Mouse (Mus musculus) midbrain, embryonic 14.5 days (tissue): Measurements from ENCODE around the gene Npas1. TPM values are rescaled to one million over a fixed set of nuclear protein-coding genes. Genes with fewer than 3 reads are reported as not detected.

Experiments
- ATAC-seq: fragments of 200-750 bp; cut with Nextera tagmentation; 2 replicates; pipeline ENCODE4 v1.8.0; 2017; ENCODE audit warnings: moderate number of reproducible peaks, moderate library complexity; ENCODE audit not compliant: low FRiP score, low TSS enrichment
- DNase-seq: peaks from one replicate; pipeline ENCODE4 v3.0.0-alpha.2; 2015
- H3K27ac ChIP-seq: fragments of 300-500 bp; sonication (generic); replicated peaks from 2 replicates; pipeline ENCODE4 v1.5.1; 2014; ENCODE audit warnings: mild to moderate bottlenecking, low read depth, low read length, moderate library complexity
- H3K27me3 ChIP-seq: fragments of 300-500 bp; sonication (generic); 2 replicates; pipeline ENCODE4 v1.6.1; 2014; ENCODE audit warnings: low read length, control low read depth, mixed read lengths; ENCODE audit not compliant: control insufficient read depth, insufficient read depth
- H3K36me3 ChIP-seq: fragments of 300-500 bp; sonication (generic); 2 replicates; pipeline ENCODE4 v1.6.1; 2014; ENCODE audit warnings: low read length, control low read depth; ENCODE audit not compliant: control insufficient read depth, insufficient read depth
- H3K4me1 ChIP-seq: fragments of 300-500 bp; sonication (generic); 2 replicates; pipeline ENCODE4 v1.6.1; 2014; ENCODE audit warnings: mild to moderate bottlenecking, antibody characterized with exemption, low read length, control low read depth; ENCODE audit not compliant: control insufficient read depth, insufficient read depth
- H3K4me2 ChIP-seq: fragments of 300-500 bp; sonication (generic); 2 replicates; pipeline ENCODE4 v1.6.1; 2014; ENCODE audit warnings: mild to moderate bottlenecking, low read length, moderate library complexity
- H3K4me3 ChIP-seq: fragments of 300-500 bp; sonication (generic); replicated peaks from 2 replicates; pipeline ENCODE4 v1.5.1; 2014; ENCODE audit warnings: low read depth, low read length
- H3K9ac ChIP-seq: fragments of 300-500 bp; sonication (generic); replicated peaks from 2 replicates; pipeline ENCODE4 v1.6.1; 2014; ENCODE audit warnings: mild to moderate bottlenecking, low read length, moderate library complexity
- H3K9me3 ChIP-seq: fragments of 300-500 bp; sonication (generic); 2 replicates; pipeline ENCODE4 v1.6.1; 2016; ENCODE audit warnings: low read length, control low read depth, mixed read lengths; ENCODE audit not compliant: control insufficient read depth
- WGBS: fragments of 180-500 bp; shearing (Covaris S2); extraction: QIAGEN DNeasy Blood & Tissue Kit; methylation state at CpG from one replicate; pipeline ENCODE4 v1.1.7; 2014; 5-methylcytosine and 5-hydroxymethylcytosine counted together
- polyA plus RNA-seq: library from polyadenylated mRNA; unstranded; fragments of >200 nt; fragmentation: Nextera tagmentation; extraction: Ambion mirVana; gene quantifications from 2 replicates; pipeline ENCODE4 v1.2.1, GENCODE M21; 2014

Npas1 gene
- polyA plus RNA-seq, 1 experiment from 2014 or later = 3.7 TPM

DNA sequence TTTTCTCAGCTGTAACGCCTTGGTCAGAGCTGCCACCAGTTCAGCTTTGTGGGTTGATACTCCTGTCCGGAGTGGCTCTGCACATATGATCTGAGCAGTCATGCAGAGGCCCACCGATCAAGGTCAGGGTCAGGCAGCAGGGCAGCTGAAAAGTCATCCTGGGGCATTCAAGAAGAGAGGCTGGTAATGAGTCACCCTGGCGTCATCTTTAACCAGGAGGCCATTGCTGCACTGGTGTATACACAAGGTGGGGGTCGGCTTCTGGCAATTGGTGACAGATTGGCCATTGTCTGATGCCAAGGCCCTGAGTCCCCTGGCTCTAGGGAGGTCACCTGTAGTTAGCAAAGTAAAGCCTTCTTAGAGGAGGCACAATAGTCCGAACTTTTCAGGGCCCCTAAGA is 25.9 kb downstream of the Npas1 start:
- H3K4me3 ChIP-seq = no peak overlapping the region
- no peaks in the 10 kb centered on the region for H3K27me3 ChIP-seq
- 0 out of 2 replicates have a peak, but pooled peaks cover 8% of the 10 kb centered on the region for H3K36me3 ChIP-seq
- ATAC-seq (no peak), DNase-seq (no peak)
- peaks cover 8% of the 10 kb centered on the region for H3K4me1 ChIP-seq
- no peaks in the 10 kb centered on the region for H3K9me3 ChIP-seq
- no peak overlapping the region for H3K4me2 ChIP-seq
- no peak overlapping the region for H3K9ac ChIP-seq
- WGBS = 87% methylated on average over 6 of the region's 6 CpGs
- no peak overlapping the region for H3K27ac ChIP-seq

- ATAC-seq (no peak), DNase-seq (no peak)
- H3K4me2 ChIP-seq = no peak overlapping the region
- H3K27me3 ChIP-seq = no peaks in the 10 kb centered on the region
- no peak overlapping the region for H3K9ac ChIP-seq
- H3K36me3 ChIP-seq = peaks cover 9% of the 10 kb centered on the region
- no peaks in the 10 kb centered on the region for H3K9me3 ChIP-seq
- no peak overlapping the region for H3K4me3 ChIP-seq
- H3K27ac ChIP-seq = no peak overlapping the region
- no peaks in the 10 kb centered on the region for H3K4me1 ChIP-seq
These were observed 36.3 kb downstream of the Npas1 start for GRCm38 (mm10) chr7:16441241-16441640.

GRCm38 (mm10) chr7:16435088-16435487 is 42.4 kb downstream of the Npas1 start:
- H3K36me3 ChIP-seq = peaks cover 70% of the 10 kb centered on the region
- ATAC-seq (no peak), DNase-seq (no peak)

DNA sequence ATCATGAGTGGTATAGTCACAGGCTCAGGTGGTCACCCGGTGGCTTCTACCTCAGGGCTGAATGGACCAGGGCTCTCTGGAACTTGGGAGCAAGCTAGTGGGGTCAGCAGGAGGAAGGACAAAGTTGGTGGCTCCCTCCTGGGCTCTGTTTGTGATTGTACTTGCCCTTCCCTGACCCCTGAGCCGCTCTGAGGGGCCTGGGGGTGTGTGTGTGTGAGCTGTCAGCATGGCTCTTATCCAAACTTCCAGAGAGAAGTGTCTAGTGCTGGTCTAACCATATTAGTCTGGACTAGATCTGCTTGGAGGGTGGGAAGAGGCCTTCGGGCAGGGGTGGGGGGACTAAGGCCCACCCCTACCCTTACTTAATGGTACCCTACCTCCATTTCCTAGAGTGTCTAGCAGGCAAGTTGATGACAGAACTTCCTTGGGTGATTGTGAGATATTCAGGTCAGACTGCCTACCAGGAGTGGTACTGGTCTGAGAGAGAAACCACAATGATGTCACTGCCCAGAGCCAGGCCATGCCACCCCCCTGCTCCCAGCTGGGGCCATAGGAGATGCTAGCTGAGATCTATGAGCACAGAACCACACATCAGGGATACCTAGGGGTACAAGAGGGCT is 44.1 kb downstream of the Npas1 start:
- DNase-seq = no peak
- no peaks in the 10 kb centered on the region for H3K4me1 ChIP-seq
- H3K4me2 ChIP-seq = no peak overlapping the region
- peaks cover 86% of the 10 kb centered on the region for H3K36me3 ChIP-seq
- no peaks in the 10 kb centered on the region for H3K27me3 ChIP-seq
- no peak overlapping the region for H3K27ac ChIP-seq
- no peak overlapping the region for H3K9ac ChIP-seq
- no peak overlapping the region for H3K4me3 ChIP-seq
- WGBS = 87% methylated on average over 3 of the region's 3 CpGs
- no peaks in the 10 kb centered on the region for H3K9me3 ChIP-seq
- ATAC-seq = no peak

More at GRCm38 (mm10) chr7:16435088-16435487, 42.4 kb downstream of the Npas1 start:
- 87% methylated on average over 9 of the region's 9 CpGs for WGBS
- H3K27me3 ChIP-seq = no peaks in the 10 kb centered on the region
- no peaks in the 10 kb centered on the region for H3K9me3 ChIP-seq
- no peak overlapping the region for H3K4me2 ChIP-seq
- H3K4me3 ChIP-seq = no peak overlapping the region
- H3K4me1 ChIP-seq = no peaks in the 10 kb centered on the region
- no peak overlapping the region for H3K27ac ChIP-seq
- no peak overlapping the region for H3K9ac ChIP-seq

- whole genome bisulfite sequencing = 46% methylated on average over 4 of the region's 4 CpGs
These were observed 51.3 kb downstream of the Npas1 start for GRCm38 (mm10) chr7:16426129-16426729.

DNA sequence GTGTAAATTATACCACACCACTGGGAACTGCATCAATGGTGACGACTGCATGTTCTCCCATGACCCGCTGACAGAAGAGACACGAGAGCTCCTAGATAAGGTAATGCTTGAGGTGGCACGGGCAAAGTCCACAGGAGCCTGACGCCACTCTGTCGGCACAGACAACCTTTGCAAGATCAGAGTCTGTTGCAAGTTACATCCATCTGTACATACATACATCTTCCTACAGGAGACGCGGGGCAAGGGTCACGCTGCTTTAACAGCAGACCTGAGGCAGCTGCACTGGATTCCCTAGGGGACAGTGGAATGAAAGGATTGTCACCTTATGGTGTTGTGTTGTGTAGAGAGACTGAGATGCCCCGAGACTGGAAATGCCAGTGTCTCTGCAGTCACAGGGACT is 51.8 kb downstream of the Npas1 start:
- no peak overlapping the region for H3K27ac ChIP-seq
- H3K9me3 ChIP-seq = no peaks in the 10 kb centered on the region
- DNase-seq (no peak), ATAC-seq (peak; percentile 17; the same call in 1 of the 2 replicates)
- no peak overlapping the region for H3K4me2 ChIP-seq
- no peak overlapping the region for H3K9ac ChIP-seq
- H3K4me1 ChIP-seq = no peaks in the 10 kb centered on the region
- no peak overlapping the region for H3K4me3 ChIP-seq
- H3K36me3 ChIP-seq = peaks cover 97% of the 10 kb centered on the region
- 93% methylated on average over 10 of the region's 10 CpGs for WGBS
- H3K27me3 ChIP-seq = no peaks in the 10 kb centered on the region

More at GRCm38 (mm10) chr7:16426129-16426729, 51.3 kb downstream of the Npas1 start:
- no peak overlapping the region for H3K9ac ChIP-seq
- peak; percentile 78 for ATAC-seq
- no peaks in the 10 kb centered on the region for H3K9me3 ChIP-seq
- H3K27ac ChIP-seq = no peak overlapping the region
- H3K4me3 ChIP-seq = no peak overlapping the region
- H3K4me2 ChIP-seq = no peak overlapping the region
- DNase-seq = peak; percentile 80
- H3K27me3 ChIP-seq = no peaks in the 10 kb centered on the region
- peaks cover 97% of the 10 kb centered on the region for H3K36me3 ChIP-seq
- H3K4me1 ChIP-seq = no peaks in the 10 kb centered on the region

DNA sequence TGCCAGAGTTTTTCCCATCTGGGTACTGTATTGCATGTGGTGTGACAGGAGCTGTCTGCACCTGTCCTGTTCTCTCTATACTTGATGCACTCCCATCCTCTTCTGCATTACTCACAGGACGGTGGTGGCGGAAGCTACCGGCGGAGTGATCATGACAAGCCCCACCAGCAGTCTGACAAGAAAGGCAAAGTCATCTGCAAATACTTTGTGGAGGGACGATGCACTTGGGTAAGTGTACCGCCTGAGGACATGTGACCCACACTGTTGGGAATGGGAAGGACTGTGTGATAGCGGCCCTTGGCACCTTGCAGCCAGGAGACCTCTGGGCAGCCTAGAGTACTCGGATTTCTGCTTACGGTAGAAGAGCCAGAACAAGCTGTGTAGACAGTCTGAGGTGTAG is 53.8 kb downstream of the Npas1 start:
- H3K27me3 ChIP-seq = no peaks in the 10 kb centered on the region
- H3K9ac ChIP-seq = no peak overlapping the region
- WGBS = 95% methylated on average over 9 of the region's 9 CpGs
- ATAC-seq (no peak), DNase-seq (no peak)
- H3K4me3 ChIP-seq = no peak overlapping the region
- H3K36me3 ChIP-seq = peaks cover 97% of the 10 kb centered on the region
- H3K27ac ChIP-seq = no peak overlapping the region
- no peak overlapping the region for H3K4me2 ChIP-seq
- H3K4me1 ChIP-seq = no peaks in the 10 kb centered on the region
- H3K9me3 ChIP-seq = no peaks in the 10 kb centered on the region

DNA sequence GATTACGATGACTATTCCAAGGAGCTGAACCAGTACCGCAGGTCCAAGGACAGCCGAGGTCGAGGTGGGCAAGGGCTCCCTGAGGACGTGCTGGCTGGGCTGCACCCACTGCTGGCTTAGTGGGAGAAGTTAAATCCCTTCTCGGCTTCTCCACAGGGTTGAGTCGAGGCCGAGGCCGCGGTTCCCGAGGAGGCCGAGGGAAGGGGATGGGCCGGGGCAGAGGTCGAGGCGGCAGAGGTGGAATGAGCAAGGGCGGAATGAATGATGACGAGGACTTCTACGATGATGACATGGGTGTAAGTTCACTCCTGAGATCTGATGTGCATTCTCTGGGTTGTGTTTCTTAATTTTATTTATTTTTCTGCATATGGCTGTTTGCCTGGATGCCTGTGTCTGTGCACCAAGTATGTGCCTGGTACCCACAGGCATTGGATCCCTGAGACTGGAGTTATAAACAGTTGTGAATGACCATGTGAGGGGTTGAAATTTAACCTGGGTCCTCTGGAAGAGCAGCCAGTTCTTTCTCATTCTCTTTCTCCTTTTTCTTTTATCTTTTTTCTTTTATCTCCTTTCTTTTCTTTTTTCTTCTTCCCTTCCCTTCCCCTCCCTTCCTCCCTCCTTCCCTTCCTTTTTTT is 55.2 kb downstream of the Npas1 start:
- no peaks in the 10 kb centered on the region for H3K9me3 ChIP-seq
- H3K27me3 ChIP-seq = no peaks in the 10 kb centered on the region
- ATAC-seq = no peak
- H3K4me2 ChIP-seq = no peak overlapping the region
- peaks cover 97% of the 10 kb centered on the region for H3K36me3 ChIP-seq
- H3K27ac ChIP-seq = no peak overlapping the region
- no peak overlapping the region for H3K4me3 ChIP-seq
- H3K9ac ChIP-seq = no peak overlapping the region
- 88% methylated on average over 18 of the region's 18 CpGs for WGBS
- no peaks in the 10 kb centered on the region for H3K4me1 ChIP-seq
- no peak for DNase-seq
